ENCODE assay signal across 20 mouse cellular contexts in the genomic region with DNA sequence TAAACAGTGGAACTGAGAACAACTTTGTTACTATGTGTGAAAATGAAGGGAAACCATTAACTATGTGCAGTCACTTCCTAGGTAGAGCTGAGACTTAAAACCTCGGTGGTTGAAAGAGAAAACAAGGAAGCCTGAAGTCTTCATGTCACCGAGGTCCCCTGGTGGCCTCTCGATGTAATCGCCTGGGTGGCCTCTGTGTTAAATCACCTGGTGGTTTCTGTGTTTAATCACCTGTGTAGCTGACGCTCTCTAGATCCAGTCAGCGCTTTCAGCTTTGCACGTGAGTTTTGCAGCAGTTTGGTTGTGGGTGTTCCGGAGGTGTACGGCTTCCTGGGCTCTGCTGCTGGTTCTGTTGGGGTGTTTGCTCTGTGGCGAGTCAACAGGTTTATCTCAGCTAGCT. TPM values are rescaled to one million over a fixed set of nuclear protein-coding genes. Genes with fewer than 3 reads are reported as not detected.
DNase-seq lines count a peak whose midpoint lies in the region; ATAC-seq and TF ChIP-seq lines count a peak whose summit lies in the region.
"Had no signal": no experiment of that assay in that cellular context is flagged by ENCODE, and none has a peak within 500 bp of the region (broad histone marks: within the 10 kb centered on the region; RNA-seq: fewer than 3 reads in every experiment).

No protein-coding gene starts in this region.

- H3K4me2 ChIP-seq in hindbrain, postnatal 0 days (ENCODE audit: low read depth, low read length): no peak overlapping the region
- H3K4me2 ChIP-seq: heart, embryonic 13.5 days; limb, embryonic 13.5 days; midbrain, embryonic 13.5 days had no signal

- H3K4me1 ChIP-seq in hindbrain, postnatal 0 days (ENCODE audit: insufficient read depth, low read length): no peaks in the 10 kb centered on the region
- H3K4me1 ChIP-seq: heart, embryonic 13.5 days; limb, embryonic 13.5 days; midbrain, embryonic 13.5 days had no signal

- no peak overlapping the region for H3K27ac ChIP-seq in layer of hippocampus, adult 2 months
- no peak overlapping the region for H3K27ac ChIP-seq in hindbrain, postnatal 0 days
- H3K27ac ChIP-seq: heart, embryonic 13.5 days; limb, embryonic 13.5 days; midbrain, embryonic 13.5 days had no signal

- ATAC-seq in erythroid progenitor cell, adult 5-6 weeks (replicated peaks; ENCODE audit: low FRiP score, poor library complexity, severe bottlenecking): no peak
- no peak for ATAC-seq in hindbrain, postnatal 0 days
- ATAC-seq: forebrain, embryonic 14.5 days; liver, postnatal 0 days; midbrain, embryonic 13.5 days had no signal

- no peak overlapping the region for H3K9ac ChIP-seq in hindbrain, postnatal 0 days (replicated peaks; ENCODE audit: low read length)
- H3K9ac ChIP-seq: heart, embryonic 13.5 days; limb, embryonic 13.5 days; liver, postnatal 0 days; midbrain, embryonic 13.5 days had no signal

- peak; percentile 55 for TF ChIP-seq CTCF in layer of hippocampus, adult 2 months (conservative IDR thresholded peaks at IDR 0.05)
- TF ChIP-seq CTCF in hindbrain, postnatal 0 days (IDR thresholded peaks at IDR 0.05; ENCODE audit: low read depth): no peak

- no peak for DNase-seq in layer of hippocampus, adult 2 months (ENCODE audit: low spot score in 2 of 2)
- DNase-seq in layer of hippocampus, adult 11-12 months (ENCODE audit: low spot score): no peak
- DNase-seq in CD4-positive, CD25-positive, alpha-beta regulatory T cell, adult 2 months (ENCODE audit: low read depth, low spot score): peak; percentile 41
- peak; percentile 40 for DNase-seq in R1 (ENCODE audit: low read depth, low spot score)
- DNase-seq in thymus, postnatal 0 days (ENCODE audit: low spot score): peak; percentile 21
- no peak for DNase-seq in hindbrain, postnatal 0 days (ENCODE audit: low spot score)
- DNase-seq in urinary bladder, postnatal 14 days (ENCODE audit: low spot score): no peak
- DNase-seq: adrenal gland, postnatal 36 days; cerebellum, adult 9-10 months; gastrocnemius, postnatal 14 days; liver, postnatal 0 days; lung, postnatal 36 days had no signal

- H3K27me3 ChIP-seq in hindbrain, postnatal 0 days (ENCODE audit: insufficient read depth, low read length): no peaks in the 10 kb centered on the region
- H3K27me3 ChIP-seq: heart, embryonic 13.5 days; limb, embryonic 13.5 days; midbrain, embryonic 13.5 days had no signal

- no peaks in the 10 kb centered on the region for H3K9me3 ChIP-seq in hindbrain, postnatal 0 days (ENCODE audit: low read length)
- H3K9me3 ChIP-seq: limb, embryonic 13.5 days had no signal

- H3K36me3 ChIP-seq in hindbrain, postnatal 0 days (ENCODE audit: insufficient read depth, low read length): no peaks in the 10 kb centered on the region
- H3K36me3 ChIP-seq: heart, embryonic 13.5 days; limb, embryonic 13.5 days; midbrain, embryonic 13.5 days had no signal

- WGBS in hindbrain, postnatal 0 days: 81% methylated on average over 10 of the region's 10 CpGs

- H3K4me3 ChIP-seq in layer of hippocampus, adult 2 months: no peak overlapping the region
- H3K4me3 ChIP-seq in hindbrain, postnatal 0 days (ENCODE audit: low read length): no peak overlapping the region
- H3K4me3 ChIP-seq: heart, embryonic 13.5 days; limb, embryonic 13.5 days; midbrain, embryonic 13.5 days had no signal

RNA-seq across cellular contexts. Expression of gene 4930579F01Rik, which starts 20.3 kb away (rescaled TPM):
- not detected for total RNA-seq in layer of hippocampus, adult 2 months (2021)
- polyA plus RNA-seq in thymus, postnatal 0 days (2015; fragmentation: Nextera tagmentation; extraction: Ambion mirVana): not detected in 2 replicates
- not detected in 2 replicates for total RNA-seq in erythroid progenitor cell, adult 5-6 weeks (2015; ENCODE audit: low replicate concordance)
- not detected in 2 replicates for total RNA-seq in erythroid progenitor cell, adult 5-6 weeks (2017; ENCODE audit: low replicate concordance)
- not detected in 2 replicates for total RNA-seq in hindbrain, postnatal 0 days (2014; rRNA removed)
- 0.09 TPM in 1 of 2 replicates, not detected in the other for polyA plus RNA-seq in hindbrain, postnatal 0 days (2015; fragmentation: Nextera tagmentation; extraction: Ambion mirVana)
- total RNA-seq: adrenal gland, postnatal 36 days; ES-E14; gastrocnemius, postnatal 14 days; layer of hippocampus, adult 8-10 months had no signal
- polyA plus RNA-seq: forebrain, embryonic 14.5 days; heart, embryonic 13.5 days; hindbrain, embryonic 11.5 days; liver, postnatal 0 days; midbrain, embryonic 13.5 days had no signal

RNA-seq across cellular contexts. Expression of gene Mttp, which starts 28.5 kb away (rescaled TPM):
- 1 to 10 TPM; 6.9 to 7.2 TPM for total RNA-seq in layer of hippocampus, adult 2 months (2021)
- 8.6 and 9.9 TPM in 2 replicates for polyA plus RNA-seq in thymus, postnatal 0 days (2015; fragmentation: Nextera tagmentation; extraction: Ambion mirVana)
- 0.72 TPM in 1 of 2 replicates, not detected in the other for total RNA-seq in erythroid progenitor cell, adult 5-6 weeks (2015; ENCODE audit: low replicate concordance)
- 0.26 and 0.91 TPM in 2 replicates for total RNA-seq in erythroid progenitor cell, adult 5-6 weeks (2017; ENCODE audit: low replicate concordance)
- total RNA-seq in hindbrain, postnatal 0 days (2014; rRNA removed): 3.3 and 4.5 TPM in 2 replicates
- 6.3 and 6.6 TPM in 2 replicates for polyA plus RNA-seq in hindbrain, postnatal 0 days (2015; fragmentation: Nextera tagmentation; extraction: Ambion mirVana)

RNA-seq across cellular contexts. Expression of gene Trmt10a, which starts 30.0 kb away (rescaled TPM):
- 1 to 10 TPM; 5.1 to 5.6 TPM for total RNA-seq in layer of hippocampus, adult 2 months (2021)
- polyA plus RNA-seq in thymus, postnatal 0 days (2015; fragmentation: Nextera tagmentation; extraction: Ambion mirVana): 9.5 and 10.4 TPM in 2 replicates
- total RNA-seq in erythroid progenitor cell, adult 5-6 weeks (2015; ENCODE audit: low replicate concordance): 8.0 and 8.3 TPM in 2 replicates
- 10.7 and 30.7 TPM in 2 replicates for total RNA-seq in erythroid progenitor cell, adult 5-6 weeks (2017; ENCODE audit: low replicate concordance)
- 2.8 and 3.1 TPM in 2 replicates for total RNA-seq in hindbrain, postnatal 0 days (2014; rRNA removed)
- 8.7 and 9.3 TPM in 2 replicates for polyA plus RNA-seq in hindbrain, postnatal 0 days (2015; fragmentation: Nextera tagmentation; extraction: Ambion mirVana)

RNA-seq across cellular contexts. Expression of gene Adh7, which starts 44.3 kb away (rescaled TPM):
- total RNA-seq in layer of hippocampus, adult 2 months (2021): under 1 TPM in 1 of 2 experiments, not detected in 1; 0.10 TPM
- polyA plus RNA-seq in thymus, postnatal 0 days (2015; fragmentation: Nextera tagmentation; extraction: Ambion mirVana): 0.18 and 0.44 TPM in 2 replicates
- not detected in 2 replicates for total RNA-seq in erythroid progenitor cell, adult 5-6 weeks (2015; ENCODE audit: low replicate concordance)
- not detected in 2 replicates for total RNA-seq in erythroid progenitor cell, adult 5-6 weeks (2017; ENCODE audit: low replicate concordance)
- total RNA-seq in hindbrain, postnatal 0 days (2014; rRNA removed): 0.22 and 0.37 TPM in 2 replicates
- 0.70 and 1.2 TPM in 2 replicates for polyA plus RNA-seq in hindbrain, postnatal 0 days (2015; fragmentation: Nextera tagmentation; extraction: Ambion mirVana)

Comparison
In these comparisons a context has a peak if more than half of its experiments do, and no peak if none do; other contexts are left out.
1. DNase-seq: peak in CD4-positive, CD25-positive, alpha-beta regulatory T cell, adult 2 months (single experiment), R1 (single experiment) and thymus, postnatal 0 days (single experiment); none in layer of hippocampus, adult 2 months (0 of 2), layer of hippocampus, adult 11-12 months (single experiment), hindbrain, postnatal 0 days (single experiment) and urinary bladder, postnatal 14 days (single experiment).